Mouse (Mus musculus): ENCODE measurements around the gene Gm11172. TPM values are rescaled to one million over a fixed set of nuclear protein-coding genes. Genes with fewer than 3 reads are reported as not detected.

Gm11172 gene
- polyA plus RNA-seq, 1 experiment from 2014 or later = not detected

- WGBS (ENCODE audit: insufficient replicate concordance) = 75% methylated on average over 12 of the region's 14 CpGs
- Histone ChIP-seq H3K27me3 (ENCODE audit: insufficient read depth, low read length) (no peaks in the 10 kb centered on the region), H3K4me3 (ENCODE audit: low read depth, low read length) (no peak overlapping the region), H3K9ac (replicated peaks) (no peak overlapping the region), H3K36me3 (replicated peaks; ENCODE audit: insufficient read depth, low read length) (0 out of 2 replicates have a peak, but pooled peaks cover 3% of the 10 kb centered on the region), H3K9me3 (ENCODE audit: low read length) (no peaks in the 10 kb centered on the region), H3K4me1 (ENCODE audit: insufficient read depth) (peaks cover 40% of the 10 kb centered on the region), H3K4me2 (ENCODE audit: low read depth, low read length) (no peak overlapping the region), H3K27ac (ENCODE audit: low read depth) (no peak overlapping the region)
- no peak for DNase-seq
- ATAC-seq = no peak
- TF ChIP-seq CTCF (IDR thresholded peaks at IDR 0.05; ENCODE audit: low read depth) = no peak
- TF ChIP-seq EP300 (IDR thresholded peaks at IDR 0.05; ENCODE audit: low read depth) = no peak
Observed at GRCm38 (mm10) chr16:10840018-10840417, 27.3 kb downstream of the Gm11172 start.

- H3K9ac ChIP-seq (replicated peaks) = no peak overlapping the region
- H3K36me3 ChIP-seq (replicated peaks; ENCODE audit: insufficient read depth, low read length) = 0 out of 2 replicates have a peak, but pooled peaks cover 3% of the 10 kb centered on the region
- H3K4me3 ChIP-seq (ENCODE audit: low read depth, low read length) = no peak overlapping the region
- no peak overlapping the region for H3K4me2 ChIP-seq (ENCODE audit: low read depth, low read length)
- TF ChIP-seq EP300 (IDR thresholded peaks at IDR 0.05; ENCODE audit: low read depth) = no peak
- TF ChIP-seq CTCF (IDR thresholded peaks at IDR 0.05; ENCODE audit: low read depth) = no peak
- ATAC-seq = no peak
- peaks cover 30% of the 10 kb centered on the region for H3K4me1 ChIP-seq (ENCODE audit: insufficient read depth)
- H3K27ac ChIP-seq (ENCODE audit: low read depth) = no peak overlapping the region
- no peaks in the 10 kb centered on the region for H3K27me3 ChIP-seq (ENCODE audit: insufficient read depth, low read length)
- WGBS (ENCODE audit: insufficient replicate concordance) = 79% methylated on average over 4 of the region's 4 CpGs
- DNase-seq = no peak
- H3K9me3 ChIP-seq (ENCODE audit: low read length) = no peaks in the 10 kb centered on the region
Observed at GRCm38 (mm10) chr16:10842282-10842855, 29.7 kb downstream of the Gm11172 start.

GRCm38 (mm10) chr16:10843486-10844318 lies 31.0 kb downstream of the Gm11172 start:
- Histone ChIP-seq H3K9me3 (ENCODE audit: low read length) (no peaks in the 10 kb centered on the region), H3K4me1 (ENCODE audit: insufficient read depth) (peaks cover 18% of the 10 kb centered on the region), H3K27ac (ENCODE audit: low read depth) (no peak overlapping the region; the same call in 1 of the 2 replicates), H3K27me3 (ENCODE audit: insufficient read depth, low read length) (no peaks in the 10 kb centered on the region), H3K4me3 (ENCODE audit: low read depth, low read length) (peak overlapping the region; percentile 27), H3K4me2 (ENCODE audit: low read depth, low read length) (peak overlapping the region; percentile 69), H3K9ac (replicated peaks) (peak overlapping the region; percentile 36; the same call in 1 of the 2 replicates), H3K36me3 (replicated peaks; ENCODE audit: insufficient read depth, low read length) (0 out of 2 replicates have a peak, but pooled peaks cover 3% of the 10 kb centered on the region)
- 6% methylated on average over 18 of the region's 18 CpGs for WGBS (ENCODE audit: insufficient replicate concordance)
- no peak for TF ChIP-seq CTCF (IDR thresholded peaks at IDR 0.05; ENCODE audit: low read depth)
- TF ChIP-seq EP300 (IDR thresholded peaks at IDR 0.05; ENCODE audit: low read depth) = no peak; the same call in 1 of the 2 replicates
- ATAC-seq (peak; percentile 43; the same call in 1 of the 2 replicates), DNase-seq (peak; percentile 62)

- Histone ChIP-seq H3K4me1 (ENCODE audit: insufficient read depth) (peaks cover 14% of the 10 kb centered on the region), H3K36me3 (replicated peaks; ENCODE audit: insufficient read depth, low read length) (0 out of 2 replicates have a peak, but pooled peaks cover 3% of the 10 kb centered on the region), H3K9ac (replicated peaks) (peak overlapping the region; percentile 36; the same call in 1 of the 2 replicates), H3K9me3 (ENCODE audit: low read length) (no peaks in the 10 kb centered on the region), H3K27ac (ENCODE audit: low read depth) (peak overlapping the region; percentile 18; the same call in 1 of the 2 replicates), H3K27me3 (ENCODE audit: insufficient read depth, low read length) (no peaks in the 10 kb centered on the region), H3K4me3 (ENCODE audit: low read depth, low read length) (peak overlapping the region; percentile 27), H3K4me2 (ENCODE audit: low read depth, low read length) (peak overlapping the region; percentile 69)
- ATAC-seq (peak; percentile 40; the same call in 1 of the 2 replicates), DNase-seq (no peak)
- TF ChIP-seq CTCF (IDR thresholded peaks at IDR 0.05; ENCODE audit: low read depth) (no peak), EP300 (IDR thresholded peaks at IDR 0.05; ENCODE audit: low read depth) (no peak)
- 12% methylated on average over 6 of the region's 6 CpGs for WGBS (ENCODE audit: insufficient replicate concordance)
Observed at GRCm38 (mm10) chr16:10844319-10844670, 31.6 kb downstream of the Gm11172 start.

- Histone ChIP-seq H3K36me3 (replicated peaks; ENCODE audit: insufficient read depth, low read length) (0 out of 2 replicates have a peak, but pooled peaks cover 3% of the 10 kb centered on the region), H3K4me2 (ENCODE audit: low read depth, low read length) (no peak overlapping the region), H3K27me3 (ENCODE audit: insufficient read depth, low read length) (no peaks in the 10 kb centered on the region), H3K4me3 (ENCODE audit: low read depth, low read length) (no peak overlapping the region), H3K4me1 (ENCODE audit: insufficient read depth) (peaks cover 11% of the 10 kb centered on the region), H3K9me3 (ENCODE audit: low read length) (no peaks in the 10 kb centered on the region), H3K9ac (replicated peaks) (no peak overlapping the region), H3K27ac (ENCODE audit: low read depth) (no peak overlapping the region)
- ATAC-seq (no peak), DNase-seq (no peak)
- no peak for TF ChIP-seq CTCF (IDR thresholded peaks at IDR 0.05; ENCODE audit: low read depth)
- TF ChIP-seq EP300 (IDR thresholded peaks at IDR 0.05; ENCODE audit: low read depth) = no peak
- WGBS (ENCODE audit: insufficient replicate concordance) = 84% methylated on average over 6 of the region's 6 CpGs
Observed at GRCm38 (mm10) chr16:10845952-10846351, 33.2 kb downstream of the Gm11172 start.

GRCm38 (mm10) chr16:10846503-10846902 lies 33.8 kb downstream of the Gm11172 start:
- Histone ChIP-seq H3K4me1 (ENCODE audit: insufficient read depth) (peaks cover 11% of the 10 kb centered on the region), H3K9me3 (ENCODE audit: low read length) (no peaks in the 10 kb centered on the region), H3K9ac (replicated peaks) (no peak overlapping the region), H3K36me3 (replicated peaks; ENCODE audit: insufficient read depth, low read length) (no peaks in the 10 kb centered on the region), H3K27me3 (ENCODE audit: insufficient read depth, low read length) (no peaks in the 10 kb centered on the region), H3K27ac (ENCODE audit: low read depth) (no peak overlapping the region), H3K4me2 (ENCODE audit: low read depth, low read length) (no peak overlapping the region), H3K4me3 (ENCODE audit: low read depth, low read length) (no peak overlapping the region)
- peak; percentile 44; the same call in 1 of the 2 replicates for ATAC-seq
- TF ChIP-seq EP300 (IDR thresholded peaks at IDR 0.05; ENCODE audit: low read depth) (no peak), CTCF (IDR thresholded peaks at IDR 0.05; ENCODE audit: low read depth) (peak; percentile 78)
- DNase-seq = peak; percentile 66
- WGBS (ENCODE audit: insufficient replicate concordance) = 62% methylated on average over 4 of the region's 4 CpGs
